Mouse (Mus musculus) bone marrow, adult 2 months (tissue): ENCODE data around the gene Pax9. TPM values are rescaled to one million over a fixed set of nuclear protein-coding genes. Genes with fewer than 3 reads are reported as not detected.

Experiments used
- H3K27ac ChIP-seq: fragments of 200-500 bp; 2 replicates; pipeline ENCODE4 v1.5.1; 2012; ENCODE audit warnings: low read depth, mild to moderate bottlenecking, control low read depth, inconsistent platforms, low read length; ENCODE audit not compliant: control insufficient read depth, poor library complexity, insufficient read depth
- H3K4me1 ChIP-seq: fragments of 200-500 bp; 2 replicates; pipeline ENCODE4 v1.6.1; 2011; ENCODE audit warnings: low read length; ENCODE audit not compliant: control insufficient read depth, insufficient read depth
- H3K4me3 ChIP-seq: fragments of 200-500 bp; replicated peaks from 2 replicates; pipeline ENCODE3; 2011; ENCODE audit warnings: mild to moderate bottlenecking, low read depth, low read length, control low read depth; ENCODE audit not compliant: control insufficient read depth
- CTCF ChIP-seq: fragments of 200-500 bp; IDR thresholded peaks from 2 replicates; pipeline ENCODE4 v1.5.1; 2011; ENCODE audit warnings: low read length, control low read depth; ENCODE audit not compliant: control insufficient read depth, insufficient read depth
- POLR2A ChIP-seq: fragments of 200-500 bp; IDR thresholded peaks from 2 replicates; pipeline ENCODE4 v1.6.1; 2011; ENCODE audit warnings: low read depth, mild to moderate bottlenecking, control low read depth, low read length, borderline replicate concordance; ENCODE audit not compliant: control insufficient read depth
- WGBS: fragments of 180-500 bp; shearing (Covaris S2); methylation state at CpG from one replicate; pipeline ENCODE4 v1.1.7; 2018; 5-methylcytosine and 5-hydroxymethylcytosine counted together
- polyA plus RNA-seq: library from polyadenylated mRNA; stranded (reverse); fragments of >200 nt; gene quantifications from 2 replicates; pipeline ENCODE4 v1.2.4, GENCODE M21; 2011; ENCODE audit warnings: low replicate concordance; ENCODE audit not compliant: missing spikeins, insufficient read depth, insufficient read length

Gene Pax9
- polyA plus RNA-seq, 1 experiment, result not detected

DNA sequence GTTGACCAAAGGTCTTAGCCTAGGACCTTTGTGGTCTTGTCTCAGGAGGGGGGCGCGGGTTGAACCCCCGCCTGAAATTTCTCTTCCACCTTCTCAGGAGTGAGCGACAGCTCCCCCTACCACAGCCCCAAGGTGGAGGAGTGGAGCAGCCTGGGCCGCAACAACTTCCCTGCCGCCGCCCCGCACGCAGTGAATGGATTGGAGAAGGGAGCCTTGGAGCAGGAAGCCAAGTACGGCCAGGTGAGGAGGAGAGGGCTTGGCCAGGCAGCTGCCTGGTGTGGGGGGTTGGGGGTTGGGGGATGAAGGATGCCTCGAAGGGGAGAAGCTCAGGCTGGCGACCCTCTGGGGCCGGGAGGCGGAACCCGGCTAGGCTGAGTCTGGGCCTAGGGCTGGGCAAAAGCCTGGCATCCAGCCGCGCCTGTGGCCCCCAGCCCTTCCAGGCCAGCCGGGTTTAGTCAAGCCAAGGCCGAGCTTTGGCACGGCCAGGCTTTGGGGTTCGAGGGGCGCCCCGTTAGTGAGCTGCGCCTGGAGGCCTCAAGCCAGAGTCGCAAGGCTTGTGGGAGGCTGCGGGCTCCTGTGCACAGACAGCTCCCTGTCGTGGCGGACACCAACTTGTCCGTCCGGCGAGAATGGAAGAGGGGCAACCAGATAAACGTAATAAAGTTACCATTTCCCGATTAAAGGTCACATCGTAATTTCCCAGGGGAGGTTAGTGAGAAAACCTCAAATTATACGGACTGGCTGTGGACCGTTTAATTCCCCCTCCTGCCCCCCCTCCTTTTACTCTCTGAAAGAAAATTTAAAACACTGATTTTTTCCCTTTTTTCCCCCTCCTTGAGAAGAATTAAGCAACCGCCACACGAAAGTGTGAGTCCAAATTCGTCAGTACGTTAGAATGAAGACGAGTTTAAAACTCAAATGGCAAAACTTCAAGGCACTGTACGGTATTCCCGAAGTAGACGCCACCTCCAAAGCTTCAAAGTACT is 8.6 kb downstream of the Pax9 start:
- Histone ChIP-seq H3K4me1 (no peaks in the 10 kb centered on the region), H3K27ac (no peak overlapping the region), H3K4me3 (no peak overlapping the region)
- WGBS, result 15% methylated on average over 42 of the region's 44 CpGs
- TF ChIP-seq CTCF, result no peak
- TF ChIP-seq POLR2A, result no peak

DNA sequence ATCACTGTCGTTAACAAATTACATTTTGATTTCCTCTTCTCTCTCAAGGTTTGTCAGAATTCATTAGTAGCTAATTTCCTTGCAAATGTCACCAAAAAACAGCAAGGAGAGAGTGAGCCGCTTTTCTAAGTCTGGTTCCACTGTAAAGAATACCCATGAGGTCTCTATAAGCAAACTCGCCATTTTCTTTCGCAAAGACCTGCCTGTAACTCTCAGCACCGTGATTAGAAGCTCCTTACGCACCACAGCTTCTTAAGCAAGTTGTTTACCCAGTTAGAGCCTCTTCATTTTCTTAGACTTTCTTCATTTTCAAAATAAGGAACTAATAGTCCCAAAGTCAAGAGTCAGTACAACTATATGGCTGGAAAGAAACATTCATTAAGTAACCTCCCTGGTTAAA is 9.4 kb downstream of the Pax9 start:
- Histone ChIP-seq H3K4me3 (no peak overlapping the region), H3K27ac (no peak overlapping the region), H3K4me1 (no peaks in the 10 kb centered on the region)
- TF ChIP-seq POLR2A (no peak), CTCF (no peak)
- WGBS, result 11% methylated on average over 6 of the region's 6 CpGs

- H3K4me1 ChIP-seq, result no peaks in the 10 kb centered on the region
- WGBS, result 56% methylated on average over 14 of the region's 14 CpGs
- H3K27ac ChIP-seq, result no peak overlapping the region
- TF ChIP-seq POLR2A (no peak), CTCF (no peak)
- H3K4me3 ChIP-seq, result no peak overlapping the region
Observed at GRCm38 (mm10) chr12:56717971-56718706, 26.6 kb downstream of the Pax9 start.

DNA sequence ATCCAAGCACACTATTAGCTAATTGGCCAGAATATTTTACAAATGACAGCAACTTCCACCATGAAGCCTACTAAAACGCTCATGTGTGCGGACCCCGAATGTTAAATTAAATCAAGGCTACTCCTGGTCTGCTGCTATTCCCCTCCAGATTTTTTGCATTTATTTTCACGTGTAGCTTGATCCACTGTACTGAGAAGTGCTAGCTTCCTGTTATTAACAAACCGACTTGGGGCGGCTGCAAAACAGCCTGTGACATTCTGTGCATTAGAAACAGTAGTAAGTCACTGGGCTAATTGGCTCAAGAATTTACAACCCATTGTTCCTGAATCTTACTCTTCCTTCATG is 27.1 kb downstream of the Pax9 start:
- no peak overlapping the region for H3K4me3 ChIP-seq
- 38% methylated on average over 6 of the region's 6 CpGs for WGBS
- TF ChIP-seq CTCF, result no peak
- TF ChIP-seq POLR2A, result no peak
- H3K27ac ChIP-seq, result no peak overlapping the region
- H3K4me1 ChIP-seq, result no peaks in the 10 kb centered on the region

GRCm38 (mm10) chr12:56727631-56728030 is 36.1 kb downstream of the Pax9 start:
- TF ChIP-seq CTCF (no peak), POLR2A (no peak)
- H3K4me3 ChIP-seq, result no peak overlapping the region
- H3K4me1 ChIP-seq, result no peaks in the 10 kb centered on the region
- 64% methylated on average over 4 of the region's 4 CpGs for WGBS
- H3K27ac ChIP-seq, result no peak overlapping the region

DNA sequence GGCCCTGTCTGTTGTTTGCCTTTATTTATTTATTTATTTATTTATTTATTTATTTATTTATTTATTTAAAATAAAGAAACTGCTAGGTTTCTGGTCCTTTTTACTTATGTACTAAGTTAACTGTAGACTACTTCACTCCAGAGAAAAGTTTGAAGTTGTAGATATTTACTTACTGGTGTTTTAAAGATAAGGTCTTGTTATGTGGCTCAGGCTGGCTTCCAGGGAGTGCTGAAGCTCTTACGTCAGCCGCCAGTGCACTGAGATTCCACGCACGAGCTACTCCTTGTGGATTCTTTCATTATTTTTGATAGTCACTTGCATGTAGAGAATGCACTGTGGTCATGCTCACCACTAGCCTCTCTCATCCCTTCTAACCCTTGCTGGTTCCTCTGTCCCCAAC is 45.5 kb downstream of the Pax9 start:
- 86% methylated on average over 4 of the region's 4 CpGs for WGBS
- H3K4me1 ChIP-seq, result no peaks in the 10 kb centered on the region
- TF ChIP-seq POLR2A (no peak), CTCF (no peak)
- no peak overlapping the region for H3K27ac ChIP-seq
- no peak overlapping the region for H3K4me3 ChIP-seq

Other genes with a start within 250 kb of the Pax9 start
- gene Nkx2-1, start 154.9 kb upstream of the Pax9 start, polyA plus RNA-seq, result not detected in 2 replicates
- not detected in 2 replicates for gene Nkx2-9, start 78.5 kb upstream of the Pax9 start, polyA plus RNA-seq